Mouse (Mus musculus) liver, adult 2 months (tissue): ENCODE results near the gene 2610528J11Rik. TPM values are rescaled to one million over a fixed set of nuclear protein-coding genes. Genes with fewer than 3 reads are reported as not detected.
A peak's percentile ranks its signal among the peaks of the same experiment; 100 is the strongest.
"Not testable (repeated sequence)": the region's sequence is repeated elsewhere in the genome, so short reads cannot be mapped to it uniquely, and the experiment has no call there.

Source experiments
- DNase-seq: peaks from one replicate; pipeline ENCODE4 v3.0.0-alpha.2; 2011; ENCODE audit warnings: low read depth, low spot score; ENCODE audit errors: extremely low read depth
- H3K27ac ChIP-seq: fragments of 200-500 bp; replicated peaks from 2 replicates; pipeline ENCODE4 v1.5.1; 2012; ENCODE audit warnings: low read depth, mild to moderate bottlenecking, control low read depth, inconsistent platforms, low read length; ENCODE audit not compliant: insufficient read depth
- H3K27me3 ChIP-seq: fragments of 200-500 bp; 2 replicates; pipeline ENCODE4 v1.6.1; 2012; ENCODE audit warnings: mild to moderate bottlenecking, moderate library complexity, low read length, inconsistent platforms; ENCODE audit not compliant: control insufficient read depth, insufficient read depth
- H3K36me3 ChIP-seq: fragments of 200-500 bp; 2 replicates; pipeline ENCODE4 v1.6.1; 2012; ENCODE audit warnings: low read length, inconsistent platforms; ENCODE audit not compliant: control insufficient read depth, insufficient read depth
- H3K4me1 ChIP-seq: fragments of 200-500 bp; 2 replicates; pipeline ENCODE4 v1.6.1; 2011; ENCODE audit warnings: low read length; ENCODE audit not compliant: control insufficient read depth, insufficient read depth
- H3K4me3 ChIP-seq: fragments of 200-500 bp; 2 replicates; pipeline ENCODE4 v1.5.1; 2011; ENCODE audit warnings: low read depth, mild to moderate bottlenecking, control low read depth, low read length, moderate library complexity; ENCODE audit not compliant: insufficient read depth
- H3K79me2 ChIP-seq: fragments of 200-500 bp; 2 replicates; pipeline ENCODE4 v1.6.1; 2012; ENCODE audit warnings: inconsistent platforms, mild to moderate bottlenecking, low read length, moderate library complexity; ENCODE audit not compliant: control insufficient read depth, insufficient read depth
- H3K9ac ChIP-seq: fragments of 200-500 bp; 2 replicates; pipeline ENCODE4 v1.6.1; 2012; ENCODE audit warnings: low read depth, mild to moderate bottlenecking, control low read depth, inconsistent platforms, low read length
- CTCF ChIP-seq: fragments of 200-500 bp; IDR thresholded peaks from 2 replicates; pipeline ENCODE4 v1.5.1; 2011; ENCODE audit warnings: low read depth, low read length, control low read depth
- POLR2A ChIP-seq: fragments of 200-500 bp; IDR thresholded peaks from 2 replicates; pipeline ENCODE4 v1.6.1; 2011; ENCODE audit warnings: low read length, control low read depth; ENCODE audit not compliant: insufficient read depth; ENCODE audit errors: extremely low read depth
- WGBS: fragments of 180-500 bp; shearing (Covaris S2); methylation state at CpG from one replicate; pipeline ENCODE4 v1.1.7; 2018; 5-methylcytosine and 5-hydroxymethylcytosine counted together
- polyA plus RNA-seq: library from polyadenylated mRNA; depleted of rRNA; stranded (reverse); fragments of >200 nt; gene quantifications from 2 replicates; pipeline ENCODE4 v1.2.3, GENCODE M21; 2012
- total RNA-seq: library from RNA; depleted of rRNA; stranded (reverse); fragments of >200 nt; gene quantifications from 2 replicates; pipeline ENCODE4 v1.2.3, GENCODE M21; 2014

Gene 2610528J11Rik
- total and polyA plus RNA-seq, 2 experiments: 19.8 to 52.6 TPM

- no peaks in the 10 kb centered on the region for H3K79me2 ChIP-seq
- no peaks in the 10 kb centered on the region for H3K36me3 ChIP-seq
- H3K27ac ChIP-seq: peak overlapping the region; percentile 12
- 11% methylated on average over 13 of the region's 13 CpGs for WGBS
- no peak for TF ChIP-seq POLR2A
- no peak for TF ChIP-seq CTCF
- peak; percentile 68 for DNase-seq
- peaks cover 2% of the 10 kb centered on the region; the same call in 1 of the 2 replicates for H3K4me1 ChIP-seq
- no peaks in the 10 kb centered on the region for H3K27me3 ChIP-seq
- H3K4me3 ChIP-seq: peak overlapping the region; percentile 21; the same call in 1 of the 2 replicates
- H3K9ac ChIP-seq: peak overlapping the region; percentile 14; the same call in 1 of the 2 replicates
Measured at GRCm38 (mm10) chr4:118543158-118543530, 16.3 kb downstream of the 2610528J11Rik start.

DNA sequence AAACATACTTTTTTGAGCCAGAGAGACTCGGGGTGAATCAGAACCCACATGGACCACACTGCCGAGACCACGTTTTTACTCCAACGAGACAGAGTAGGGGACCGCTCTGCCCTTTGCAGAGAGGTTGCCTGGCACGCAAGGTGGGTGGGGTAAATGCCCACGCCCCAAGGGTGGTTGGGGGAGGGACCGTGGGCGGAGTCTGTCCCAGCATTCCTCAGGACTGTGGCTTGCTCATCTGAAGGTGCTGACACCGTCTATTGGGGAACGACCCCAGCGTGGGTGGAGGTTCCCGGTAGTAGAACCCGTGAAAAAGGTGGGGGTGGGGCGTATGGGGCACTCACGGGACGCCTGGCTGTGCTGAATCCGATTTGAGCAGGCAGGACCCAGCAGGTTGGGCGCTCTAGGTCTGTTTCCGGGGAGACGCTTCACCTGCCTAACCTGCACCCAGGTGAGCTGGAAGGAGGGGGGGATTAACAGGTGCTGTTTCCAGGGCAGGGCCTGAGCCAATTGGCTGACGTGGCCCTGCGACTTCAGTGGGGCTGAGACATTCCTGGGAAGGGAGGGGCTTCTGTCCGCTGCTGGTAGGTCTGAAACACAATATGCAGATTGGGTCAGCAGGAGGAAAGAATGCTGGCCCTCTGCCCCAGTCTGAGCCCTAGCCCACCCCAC, 16.9 kb downstream of the 2610528J11Rik start, which contains the start of gene Tmem125:
TSS of gene Tmem125 (minus strand) at position 453 of the 669 bp plus-strand sequence.
- H3K36me3 ChIP-seq: no peaks in the 10 kb centered on the region
- H3K9ac ChIP-seq: peak within 1 kb of the TSS; percentile 82
- H3K79me2 ChIP-seq: no peaks in the 10 kb centered on the region
- DNase-seq: peak; percentile 82
- H3K4me3 ChIP-seq: peak within 1 kb of the TSS; percentile 74
- H3K4me1 ChIP-seq: peaks cover 2% of the 10 kb centered on the region; the same call in 1 of the 2 replicates
- no peak for TF ChIP-seq CTCF
- peak; percentile 83 for TF ChIP-seq POLR2A
- H3K27me3 ChIP-seq: no peaks in the 10 kb centered on the region
- 4% methylated on average over 24 of the region's 24 CpGs for WGBS
- peak within 1 kb of the TSS; percentile 96 for H3K27ac ChIP-seq

GRCm38 (mm10) chr4:118544441-118545127, 17.8 kb downstream of the 2610528J11Rik start:
- peak overlapping the region; percentile 96 for H3K27ac ChIP-seq
- no peaks in the 10 kb centered on the region for H3K79me2 ChIP-seq
- 27% methylated on average over 14 of the region's 14 CpGs for WGBS
- DNase-seq: peak; percentile 98
- peaks cover 2% of the 10 kb centered on the region; the same call in 1 of the 2 replicates for H3K4me1 ChIP-seq
- H3K27me3 ChIP-seq: no peaks in the 10 kb centered on the region
- TF ChIP-seq POLR2A (0 out of 2 replicates have a peak, but pooled peaks have one; percentile 37), CTCF (no peak)
- H3K9ac ChIP-seq: peak overlapping the region; percentile 82
- H3K4me3 ChIP-seq: peak overlapping the region; percentile 74
- no peaks in the 10 kb centered on the region for H3K36me3 ChIP-seq

- H3K27me3 ChIP-seq, H3K4me3 ChIP-seq, H3K27ac ChIP-seq, DNase-seq, H3K36me3 ChIP-seq, H3K9ac ChIP-seq, H3K4me1 ChIP-seq, H3K79me2 ChIP-seq: not testable (repeated sequence)
- WGBS: 85% methylated on average over 23 of the region's 23 CpGs
Measured at GRCm38 (mm10) chr4:118547424-118548129, 20.8 kb downstream of the 2610528J11Rik start.

DNA sequence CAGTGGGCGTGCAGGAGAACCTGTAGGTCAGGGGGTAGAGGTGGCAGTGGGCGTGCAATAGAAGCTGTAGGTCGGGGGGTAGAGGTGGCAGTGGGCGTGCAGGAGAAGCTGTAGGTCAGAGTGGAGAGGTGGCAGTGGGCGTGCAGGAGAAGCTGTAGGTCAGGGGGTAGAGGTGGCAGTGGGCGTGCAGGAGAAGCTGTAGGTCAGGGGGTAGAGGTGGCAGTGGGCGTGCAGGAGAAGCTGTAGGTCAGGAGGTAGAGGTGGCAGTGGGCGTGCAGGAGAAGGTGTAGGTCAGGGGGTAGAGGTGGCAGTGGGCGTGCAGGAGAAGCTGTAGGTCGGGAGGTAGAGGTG, 21.3 kb downstream of the 2610528J11Rik start:
- H3K36me3 ChIP-seq, H3K9ac ChIP-seq, H3K4me3 ChIP-seq, H3K27ac ChIP-seq, H3K27me3 ChIP-seq, H3K79me2 ChIP-seq, H3K4me1 ChIP-seq: not testable (repeated sequence)
- WGBS: 82% methylated on average over 10 of the region's 10 CpGs
- peak; percentile 59 for DNase-seq
